Mouse (Mus musculus) CH12.LX (cell line): ENCODE results near the gene Fbxo11. TPM values are rescaled to one million over a fixed set of nuclear protein-coding genes. Genes with fewer than 3 reads are reported as not detected.
"Not testable (repeated sequence)": the region's sequence is repeated elsewhere in the genome, so short reads cannot be mapped to it uniquely, and the experiment has no call there.

Experiments
- DNase-seq: peaks from one replicate; pipeline ENCODE4 v3.0.0-alpha.2; 2013; ENCODE audit errors: extremely low read depth
- H3K27ac ChIP-seq: 2 replicates; pipeline ENCODE4 v1.5.1; 2012; ENCODE audit warnings: low read depth, mild to moderate bottlenecking, control low read depth, moderate library complexity; ENCODE audit not compliant: insufficient read depth
- H3K27me3 ChIP-seq: replicated peaks from 2 replicates; pipeline ENCODE3; 2012; ENCODE audit warnings: inconsistent platforms
- H3K36me3 ChIP-seq, 2 experiments: replicated peaks in 1 of 2; 2 replicates each; pipeline versions ENCODE3 to v1.6.1; 2012; ENCODE audit warnings: inconsistent platforms in 1 of 2, low read length in 1 of 2, mild to moderate bottlenecking in 1 of 2, mixed read lengths in 1 of 2, moderate library complexity in 1 of 2; ENCODE audit not compliant: control insufficient read depth in 1 of 2, insufficient read depth in 1 of 2
- H3K4me1 ChIP-seq, 2 experiments: 2 replicates each; pipeline ENCODE4 v1.6.1; 2012; ENCODE audit warnings: inconsistent platforms in 1 of 2, moderate library complexity in 1 of 2; ENCODE audit not compliant: insufficient read depth in 2 of 2, control insufficient read depth in 1 of 2
- H3K4me2 ChIP-seq: 2 replicates; pipeline ENCODE4 v1.6.1; 2012; ENCODE audit warnings: low read depth, mild to moderate bottlenecking, control low read depth; ENCODE audit not compliant: poor library complexity, insufficient read depth, severe bottlenecking
- H3K4me3 ChIP-seq, 3 experiments: fragments of 150-350 bp in 1 of 3; sonication (generic) in 1 of 3; replicated peaks in 1 of 3; 2 replicates each; pipeline versions ENCODE3 to v1.5.1; 2011 to 2012; ENCODE audit warnings: low read depth in 2 of 3, low read length in 2 of 3, mild to moderate bottlenecking in 2 of 3, moderate library complexity in 2 of 3, control low read depth in 1 of 3, improper control_type of control experiment in 1 of 3, inconsistent platforms in 1 of 3, mixed read lengths in 1 of 3; ENCODE audit not compliant: poor library complexity in 1 of 3
- H3K79me2 ChIP-seq: replicated peaks from 2 replicates; pipeline ENCODE4 v1.6.1; 2012; ENCODE audit warnings: mild to moderate bottlenecking, moderate library complexity; ENCODE audit not compliant: control insufficient read depth, poor library complexity, insufficient read depth, severe bottlenecking; ENCODE audit errors: extremely low read depth
- H3K9ac ChIP-seq: 2 replicates; pipeline ENCODE4 v1.6.1; 2012; ENCODE audit warnings: low read depth, mild to moderate bottlenecking, control low read depth, moderate library complexity; ENCODE audit not compliant: insufficient read depth
- H3K9me3 ChIP-seq: replicated peaks from 2 replicates; pipeline ENCODE3; 2012; ENCODE audit warnings: low read length, inconsistent platforms, mixed read lengths
- CTCF ChIP-seq, 2 experiments: IDR thresholded peaks in 1 of 2; conservative IDR thresholded peaks in 1 of 2; 2 replicates each; pipeline ENCODE4 v1.5.1; 2011 to 2012; ENCODE audit warnings: low read depth in 2 of 2, low read length in 2 of 2, improper control_type of control experiment in 1 of 2, inconsistent platforms in 1 of 2, mild to moderate bottlenecking in 1 of 2, moderate library complexity in 1 of 2
- IRF4 ChIP-seq: IDR thresholded peaks from 2 replicates; pipeline ENCODE4 v1.6.1; 2014; ENCODE audit warnings: low read depth, mild to moderate bottlenecking, inconsistent platforms, low read length, improper control_type of control experiment
- KAT2A ChIP-seq: IDR thresholded peaks from 2 replicates; pipeline ENCODE4 v1.6.1; 2012; ENCODE audit warnings: low read length, improper control_type of control experiment, inconsistent platforms; ENCODE audit not compliant: insufficient replicate concordance
- MAZ ChIP-seq: IDR thresholded peaks from 2 replicates; pipeline ENCODE4 v1.6.1; 2012; ENCODE audit warnings: low read depth, mild to moderate bottlenecking, inconsistent platforms, low read length, improper control_type of control experiment, moderate library complexity
- MXI1 ChIP-seq: IDR thresholded peaks from 2 replicates; pipeline ENCODE4 v1.6.1; 2011; ENCODE audit warnings: mild to moderate bottlenecking, low read depth, low read length, improper control_type of control experiment
- NRF1 ChIP-seq: IDR thresholded peaks from 2 replicates; pipeline ENCODE4 v1.6.1; 2014; ENCODE audit warnings: low read depth, mild to moderate bottlenecking, inconsistent platforms, low read length, improper control_type of control experiment, moderate library complexity
- PAX5 ChIP-seq: IDR thresholded peaks from 2 replicates; pipeline ENCODE4 v1.6.1; 2012; ENCODE audit warnings: low read length, inconsistent platforms, mixed read lengths
- POLR2AphosphoS2 ChIP-seq: IDR thresholded peaks from 2 replicates; pipeline ENCODE4 v1.6.1; 2011; ENCODE audit warnings: low read depth, low read length, improper control_type of control experiment
- RCOR1 ChIP-seq: conservative IDR thresholded peaks from 2 replicates; pipeline ENCODE4 v1.6.1; 2012; ENCODE audit warnings: low read depth, mild to moderate bottlenecking, inconsistent platforms, low read length, improper control_type of control experiment
- SIN3A ChIP-seq: IDR thresholded peaks from 2 replicates; pipeline ENCODE4 v1.6.1; 2012; ENCODE audit warnings: low read length, improper control_type of control experiment, inconsistent platforms
- SMC3 ChIP-seq: IDR thresholded peaks from 2 replicates; pipeline ENCODE4 v1.6.1; 2011; ENCODE audit warnings: low read depth, low read length, improper control_type of control experiment
- UBTF ChIP-seq: IDR thresholded peaks from 2 replicates; pipeline ENCODE4 v1.6.1; 2012; ENCODE audit warnings: low read depth, mild to moderate bottlenecking, inconsistent platforms, low read length, improper control_type of control experiment, moderate library complexity
- ZKSCAN1 ChIP-seq: IDR thresholded peaks from 2 replicates; pipeline ENCODE4 v1.6.1; 2012; ENCODE audit warnings: low read depth, inconsistent platforms, low read length, improper control_type of control experiment, borderline replicate concordance
- dilution Hi-C: fragments of 300-500 bp; cut with MboI; formaldehyde crosslinking; loops from 2 replicates; pipeline ENCODE4 v1.14.3; 2020; ENCODE audit warnings: low sequenced_read_pairs; ENCODE audit not compliant: extremely low pct_unique_long_range_greater_than_20kb, extremely low pct_ligation_motif_present
- in situ Hi-C: fragments of 300-500 bp; cut with MboI; formaldehyde crosslinking; loops from 3 replicates; pipeline ENCODE4 v1.14.3; 2019; ENCODE audit warnings: low sequenced_read_pairs, low pct_ligation_motif_present, low pct_unique_long_range_greater_than_20kb, mixed read lengths
- polyA plus RNA-seq: library from polyadenylated mRNA; unstranded; fragments of >175 nt; gene quantifications from 2 replicates; pipeline ENCODE4 v1.2.1, GENCODE M21; 2012; ENCODE audit warnings: low read depth; ENCODE audit not compliant: insufficient read length
- total RNA-seq, 2 experiments: library from RNA; depleted of rRNA; stranded (reverse); fragments of 300-350 nt in 1 of 2; fragments of >200 nt in 1 of 2; gene quantifications; 2 replicates each; pipeline ENCODE4 v1.2.3; 2012 to 2014

Fbxo11 gene
- total and polyA plus RNA-seq, 3 experiments: 37.6 to 61.8 (median 61.0) TPM

GRCm38 (mm10) chr17:87958283-87958682 is 106.8 kb downstream of the Fbxo11 start:
- Histone ChIP-seq H3K4me1 (0 out of 4 replicates have a peak, but pooled peaks cover 0 to 5% of the 10 kb centered on the region in 2 experiments), H3K27me3 (no peaks in the 10 kb centered on the region), H3K36me3 (no peaks in the 10 kb centered on the region), H3K79me2 (no peaks in the 10 kb centered on the region), H3K9me3 (peaks cover 2% of the 10 kb centered on the region), H3K4me3 (no peak overlapping the region), H3K9ac (no peak overlapping the region), H3K4me2 (no peak overlapping the region), H3K27ac (no peak overlapping the region)
- no peak for TF ChIP-seq MXI1
- TF ChIP-seq CTCF (conservative IDR thresholded peaks at IDR 0.05 in 1 of 2, IDR thresholded peaks at IDR 0.05 in 1 of 2; ENCODE audit: low read depth in 2 of 2, low read length in 2 of 2): peak in 1 of 2 experiments; percentile 36; a peak in 2 of 4 replicates
- dilution Hi-C loops: no loop called here
- in situ Hi-C loops: no loop called here
- no peak for DNase-seq

GRCm38 (mm10) chr17:87957096-87957840 is 107.8 kb downstream of the Fbxo11 start:
- Histone ChIP-seq H3K4me2 (peak overlapping the region; percentile 4; the same call in 1 of the 2 replicates), H3K4me3 (no peak overlapping the region), H3K36me3 (no peaks in the 10 kb centered on the region), H3K79me2 (no peaks in the 10 kb centered on the region), H3K9ac (no peak overlapping the region), H3K27me3 (no peaks in the 10 kb centered on the region), H3K4me1 (0 out of 4 replicates have a peak, but pooled peaks cover 0 to 5% of the 10 kb centered on the region in 2 experiments), H3K9me3 (peaks cover 2% of the 10 kb centered on the region), H3K27ac (no peak overlapping the region)
- in situ Hi-C loops: no loop called here
- dilution Hi-C loops: no loop called here
- no peak for TF ChIP-seq UBTF
- no peak for TF ChIP-seq SMC3
- no peak for TF ChIP-seq POLR2AphosphoS2
- no peak for TF ChIP-seq NRF1
- TF ChIP-seq KAT2A: no peak
- no peak for TF ChIP-seq RCOR1
- TF ChIP-seq PAX5: no peak
- no peak for TF ChIP-seq SIN3A
- TF ChIP-seq IRF4: no peak
- no peak for TF ChIP-seq ZKSCAN1
- TF ChIP-seq MAZ: no peak
- DNase-seq: no peak

GRCm38 (mm10) chr17:87954618-87955124 is 110.4 kb downstream of the Fbxo11 start:
- H3K36me3 ChIP-seq, H3K4me2 ChIP-seq, H3K9me3 ChIP-seq, H3K79me2 ChIP-seq, H3K9ac ChIP-seq, dilution Hi-C loops, H3K27ac ChIP-seq, in situ Hi-C loops, H3K27me3 ChIP-seq, H3K4me1 ChIP-seq, H3K4me3 ChIP-seq, DNase-seq: not testable (repeated sequence)
